Mouse (Mus musculus): ENCODE results near the gene Tsc2. TPM values are rescaled to one million over a fixed set of nuclear protein-coding genes. Genes with fewer than 3 reads are reported as not detected.

The Tsc2 gene
- polyA plus RNA-seq, 1 experiment from 2014 or later: 81.0 TPM

- H3K4me1 ChIP-seq (replicated peaks): peaks cover 31% of the 10 kb centered on the region
- no peak overlapping the region for H3K4me3 ChIP-seq
- H3K4me2 ChIP-seq: no peak overlapping the region
- H3K9ac ChIP-seq: no peak overlapping the region
- WGBS: 95% methylated on average over 2 of the region's 2 CpGs
- peaks cover 10% of the 10 kb centered on the region for H3K36me3 ChIP-seq
- no peak overlapping the region for H3K27ac ChIP-seq (replicated peaks)
- H3K27me3 ChIP-seq: no peaks in the 10 kb centered on the region
- H3K9me3 ChIP-seq: no peaks in the 10 kb centered on the region
- no peak for ATAC-seq (ENCODE audit: low FRiP score, low read depth)
Observed at GRCm38 (mm10) chr17:24561592-24561991, 70.8 kb downstream of the Tsc2 start.

GRCm38 (mm10) chr17:24560301-24561028, 72.0 kb downstream of the Tsc2 start:
- Histone ChIP-seq H3K27ac (replicated peaks) (no peak overlapping the region), H3K27me3 (no peaks in the 10 kb centered on the region), H3K4me3 (no peak overlapping the region), H3K4me1 (replicated peaks) (peaks cover 33% of the 10 kb centered on the region), H3K36me3 (peaks cover 5% of the 10 kb centered on the region; the same call in 1 of the 2 replicates), H3K4me2 (no peak overlapping the region), H3K9me3 (no peaks in the 10 kb centered on the region), H3K9ac (no peak overlapping the region)
- ATAC-seq (ENCODE audit: low FRiP score, low read depth): no peak
- 92% methylated on average over 5 of the region's 5 CpGs for WGBS

- no peaks in the 10 kb centered on the region for H3K36me3 ChIP-seq
- 41% methylated on average over 3 of the region's 3 CpGs for WGBS
- no peaks in the 10 kb centered on the region for H3K9me3 ChIP-seq
- H3K4me3 ChIP-seq: no peak overlapping the region
- no peaks in the 10 kb centered on the region for H3K27me3 ChIP-seq
- H3K4me1 ChIP-seq (replicated peaks): peaks cover 33% of the 10 kb centered on the region
- ATAC-seq (ENCODE audit: low FRiP score, low read depth): peak; percentile 23; the same call in 1 of the 2 replicates
- H3K27ac ChIP-seq (replicated peaks): peak overlapping the region; percentile 76
- H3K9ac ChIP-seq: no peak overlapping the region
- 0 out of 2 replicates have a peak overlapping the region, but pooled peaks have one; percentile 4 for H3K4me2 ChIP-seq
Observed at GRCm38 (mm10) chr17:24559146-24559545, 73.3 kb downstream of the Tsc2 start.

GRCm38 (mm10) chr17:24558600-24559099, 73.8 kb downstream of the Tsc2 start:
- H3K27ac ChIP-seq (replicated peaks): peak overlapping the region; percentile 76
- H3K27me3 ChIP-seq: no peaks in the 10 kb centered on the region
- no peak overlapping the region for H3K4me3 ChIP-seq
- peak; percentile 77; the same call in 1 of the 2 replicates for ATAC-seq (ENCODE audit: low FRiP score, low read depth)
- H3K9me3 ChIP-seq: no peaks in the 10 kb centered on the region
- no peak overlapping the region for H3K9ac ChIP-seq
- WGBS: 6% methylated on average over 4 of the region's 4 CpGs
- no peaks in the 10 kb centered on the region for H3K36me3 ChIP-seq
- peaks cover 33% of the 10 kb centered on the region for H3K4me1 ChIP-seq (replicated peaks)
- 0 out of 2 replicates have a peak overlapping the region, but pooled peaks have one; percentile 4 for H3K4me2 ChIP-seq

GRCm38 (mm10) chr17:24557091-24557490, 75.3 kb downstream of the Tsc2 start:
- no peak overlapping the region for H3K27ac ChIP-seq (replicated peaks)
- no peak overlapping the region for H3K4me2 ChIP-seq
- WGBS: 85% methylated on average over 7 of the region's 7 CpGs

GRCm38 (mm10) chr17:24551050-24551444, 81.4 kb downstream of the Tsc2 start:
- Histone ChIP-seq H3K4me1 (replicated peaks) (peaks cover 36% of the 10 kb centered on the region), H3K4me3 (peak overlapping the region; percentile 56), H3K27ac (replicated peaks) (peak overlapping the region; percentile 95), H3K9ac (peak overlapping the region; percentile 94), H3K9me3 (no peaks in the 10 kb centered on the region), H3K4me2 (peak overlapping the region; percentile 73), H3K36me3 (no peaks in the 10 kb centered on the region), H3K27me3 (peaks cover 4% of the 10 kb centered on the region)
- 40% methylated on average over 3 of the region's 3 CpGs for WGBS
- ATAC-seq (ENCODE audit: low FRiP score, low read depth): no peak

More at GRCm38 (mm10) chr17:24557091-24557490, 75.3 kb downstream of the Tsc2 start:
- no peak overlapping the region for H3K4me3 ChIP-seq
- no peaks in the 10 kb centered on the region for H3K27me3 ChIP-seq
- H3K9me3 ChIP-seq: no peaks in the 10 kb centered on the region
- H3K36me3 ChIP-seq: no peaks in the 10 kb centered on the region
- H3K4me1 ChIP-seq (replicated peaks): peaks cover 44% of the 10 kb centered on the region
- no peak overlapping the region for H3K9ac ChIP-seq
- ATAC-seq (ENCODE audit: low FRiP score, low read depth): no peak

- Histone ChIP-seq H3K4me1 (replicated peaks) (peaks cover 36% of the 10 kb centered on the region), H3K36me3 (no peaks in the 10 kb centered on the region), H3K4me2 (peak overlapping the region; percentile 73), H3K9me3 (no peaks in the 10 kb centered on the region), H3K27me3 (peaks cover 4% of the 10 kb centered on the region), H3K9ac (peak overlapping the region; percentile 94), H3K27ac (replicated peaks) (peak overlapping the region; percentile 95), H3K4me3 (peak overlapping the region; percentile 56)
- under 1% methylated on average over 44 of the region's 44 CpGs for WGBS
- peak; percentile 78 for ATAC-seq (ENCODE audit: low FRiP score, low read depth)
Observed at GRCm38 (mm10) chr17:24550416-24551049, 81.9 kb downstream of the Tsc2 start.

GRCm38 (mm10) chr17:24549618-24550415, 82.6 kb downstream of the Tsc2 start, which contains the start of gene Pkd1:
Gene Pkd1, plus strand, starts transcription at chr17:24549834.
- ATAC-seq (ENCODE audit: low FRiP score, low read depth): peak; percentile 95
- Histone ChIP-seq H3K27ac (replicated peaks) (peak within 1 kb of the TSS; percentile 95), H3K27me3 (peaks cover 4% of the 10 kb centered on the region), H3K9ac (peak within 1 kb of the TSS; percentile 94), H3K9me3 (no peaks in the 10 kb centered on the region), H3K4me2 (peak within 1 kb of the TSS; percentile 73), H3K4me3 (peak within 1 kb of the TSS; percentile 56), H3K4me1 (replicated peaks) (peaks cover 36% of the 10 kb centered on the region), H3K36me3 (no peaks in the 10 kb centered on the region)
- under 1% methylated on average over 66 of the region's 72 CpGs for WGBS

GRCm38 (mm10) chr17:24548921-24549617, 83.4 kb downstream of the Tsc2 start:
- Histone ChIP-seq H3K27ac (replicated peaks) (peak overlapping the region; percentile 95), H3K9ac (peak overlapping the region; percentile 41), H3K4me2 (peak overlapping the region; percentile 73), H3K27me3 (peaks cover 4% of the 10 kb centered on the region), H3K4me1 (replicated peaks) (peaks cover 39% of the 10 kb centered on the region), H3K9me3 (no peaks in the 10 kb centered on the region), H3K36me3 (no peaks in the 10 kb centered on the region), H3K4me3 (peak overlapping the region; percentile 56)
- peak; percentile 33 for ATAC-seq (ENCODE audit: low FRiP score, low read depth)
- WGBS: 4% methylated on average over 23 of the region's 23 CpGs

GRCm38 (mm10) chr17:24548435-24548834, 84.0 kb downstream of the Tsc2 start:
- Histone ChIP-seq H3K9ac (no peak overlapping the region), H3K27me3 (peaks cover 4% of the 10 kb centered on the region), H3K4me1 (replicated peaks) (peaks cover 39% of the 10 kb centered on the region), H3K4me2 (peak overlapping the region; percentile 73), H3K36me3 (no peaks in the 10 kb centered on the region), H3K4me3 (peak overlapping the region; percentile 56), H3K9me3 (no peaks in the 10 kb centered on the region), H3K27ac (replicated peaks) (0 out of 2 replicates have a peak overlapping the region, but pooled peaks have one; percentile 37)
- no peak for ATAC-seq (ENCODE audit: low FRiP score, low read depth)
- 33% methylated on average over 9 of the region's 9 CpGs for WGBS

- H3K4me1 ChIP-seq (replicated peaks): peaks cover 20% of the 10 kb centered on the region
- H3K4me2 ChIP-seq: no peak overlapping the region
- ATAC-seq (ENCODE audit: low FRiP score, low read depth): no peak
- no peak overlapping the region for H3K4me3 ChIP-seq
- H3K27me3 ChIP-seq: peaks cover 4% of the 10 kb centered on the region
- H3K36me3 ChIP-seq: no peaks in the 10 kb centered on the region
- 88% methylated on average over 3 of the region's 3 CpGs for WGBS
- H3K9me3 ChIP-seq: no peaks in the 10 kb centered on the region
- H3K9ac ChIP-seq: no peak overlapping the region
- no peak overlapping the region for H3K27ac ChIP-seq (replicated peaks)
Observed at GRCm38 (mm10) chr17:24546234-24546633, 86.2 kb downstream of the Tsc2 start.

Measured in hindbrain, embryonic 15.5 days (tissue).